Mouse (Mus musculus): ENCODE measurements at regions not wholly inside any gene's neighbourhood (a gene's known extent, or its start where the extent isn't known, plus 50 kb on each side); places are given as distances from the start of the nearest gene placed in this dataset.

DNA sequence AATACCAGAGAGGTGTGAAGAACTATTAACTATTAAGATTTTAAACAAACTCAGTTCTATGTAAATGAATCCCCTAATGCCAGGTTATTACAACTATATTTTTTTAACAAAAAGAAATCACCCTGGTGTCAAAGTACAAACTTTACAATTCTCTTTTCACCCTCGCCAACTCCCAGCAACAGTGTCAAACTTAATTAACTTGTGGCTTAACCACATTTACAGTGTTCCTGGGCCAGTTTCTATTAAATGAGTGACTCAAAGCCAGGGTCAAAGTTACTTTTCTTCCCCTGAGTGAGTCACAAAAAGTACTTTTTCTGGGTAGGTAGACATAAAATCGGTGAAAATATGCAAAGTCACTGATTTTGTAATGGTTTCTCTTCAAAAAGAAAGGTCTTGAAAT lies 782.0 kb downstream of the Nr2f2 start:
- TF ChIP-seq CTCF (IDR thresholded peaks at IDR 0.05; ENCODE audit: control insufficient read depth, insufficient read depth, low read length): no peak
- no peak for TF ChIP-seq POLR2A (IDR thresholded peaks at IDR 0.05; ENCODE audit: borderline replicate concordance, control insufficient read depth, low read depth, low read length)

All from bone marrow, adult 2 months (tissue).